Mouse (Mus musculus) spleen, postnatal 0 days (tissue): ENCODE results near the gene Olfr1354. TPM values are rescaled to one million over a fixed set of nuclear protein-coding genes. Genes with fewer than 3 reads are reported as not detected.

ENCODE experiments used
- polyA plus RNA-seq: library from polyadenylated mRNA; unstranded; fragments of >200 nt; fragmentation: Nextera tagmentation; extraction: Ambion mirVana; gene quantifications from 2 replicates; pipeline ENCODE4 v1.2.1, GENCODE M21; 2015

Olfr1354 gene
- not detected in 2 replicates for polyA plus RNA-seq

DNA sequence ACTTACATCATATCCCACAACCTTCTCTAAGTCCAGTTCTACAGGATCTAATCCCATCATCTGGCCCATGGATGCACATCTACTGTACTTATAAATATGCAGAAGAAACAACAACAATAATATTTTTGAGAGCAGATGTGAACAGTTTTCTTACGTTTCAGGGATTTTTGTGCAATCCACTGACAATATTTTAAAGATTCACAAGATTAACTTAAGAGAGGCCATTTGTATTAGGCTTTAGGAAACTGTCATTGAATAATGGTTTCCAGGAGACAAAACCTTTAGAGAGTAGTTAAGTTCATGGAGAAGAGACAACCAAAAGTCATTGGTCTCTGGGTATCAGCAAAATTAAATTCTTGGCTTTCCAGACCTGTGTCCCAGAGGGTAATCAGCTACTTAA is at the start of gene Olfr1354:
Gene Olfr1354, plus strand, starts transcription at position 301 of the 400 bp plus-strand sequence.

DNA sequence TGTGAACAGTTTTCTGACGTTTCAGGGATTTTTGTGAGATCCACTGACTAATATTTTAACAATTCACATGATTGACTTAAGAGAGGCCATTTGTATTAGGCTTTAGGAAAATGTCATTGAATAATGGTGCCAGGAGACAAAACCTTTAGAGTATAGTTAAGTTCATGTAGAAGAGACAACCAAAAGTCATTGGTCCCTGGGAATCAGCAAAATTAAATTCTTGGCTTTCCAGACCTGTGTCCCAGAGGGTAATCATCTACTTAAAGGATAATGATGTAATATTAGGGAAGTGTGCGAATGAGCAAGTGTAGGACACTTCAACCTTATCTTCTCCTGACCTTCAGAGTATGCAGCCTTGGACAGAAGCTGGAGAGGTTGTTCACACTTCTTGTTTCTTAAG is 37.7 kb upstream of the Olfr1354 start, which contains the start of gene Olfr1355:
Gene Olfr1355, plus strand, starts transcription at position 301 of the 400 bp plus-strand sequence.

DNA sequence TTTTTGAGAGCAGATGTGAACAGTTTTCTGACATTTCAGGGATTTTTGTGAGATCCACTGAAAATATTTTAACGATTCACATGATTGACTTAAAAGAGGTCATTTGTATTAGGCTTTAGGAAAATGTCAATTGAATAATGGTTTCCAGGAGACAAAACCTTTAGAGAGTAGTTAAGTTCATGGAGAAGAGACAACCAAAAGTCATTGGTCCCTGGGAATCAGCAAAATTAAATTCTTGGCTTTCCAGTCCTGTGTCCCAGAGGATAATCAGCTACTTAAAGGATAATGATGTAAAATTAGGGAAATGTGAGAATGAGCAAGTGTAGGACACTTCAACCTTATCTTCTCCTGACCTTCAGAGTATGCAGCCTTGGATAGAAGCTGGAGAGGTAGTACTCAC is 37.4 kb downstream of the Olfr1354 start, which contains the start of gene Olfr8:
Gene Olfr8, plus strand, starts transcription at position 301 of the 400 bp plus-strand sequence.

DNA sequence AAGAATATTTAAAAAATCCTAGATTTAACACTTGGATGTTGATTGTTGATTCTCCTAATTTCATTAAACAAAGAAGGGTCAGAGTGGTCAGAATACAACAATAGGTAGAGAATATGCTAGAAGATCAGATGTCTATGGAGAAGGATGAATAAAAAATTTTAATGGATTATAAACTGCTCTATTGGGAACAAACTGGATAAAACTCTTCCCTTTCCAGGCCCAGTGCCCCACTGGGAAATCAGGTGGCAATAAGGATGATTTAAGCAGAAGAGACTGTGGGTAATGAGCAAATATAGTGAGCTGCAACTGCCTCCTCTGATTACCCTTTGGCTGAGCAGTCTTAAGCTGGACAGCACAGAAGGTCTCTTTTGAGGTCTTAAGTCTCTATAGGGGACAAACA is 50.0 kb downstream of the Olfr1354 start, which contains the start of gene Olfr1353:
Gene Olfr1353, plus strand, starts transcription at position 301 of the 400 bp plus-strand sequence.

Other genes with a start within 250 kb of the Olfr1354 start
- gene Casp14, start 194.9 kb upstream of the Olfr1354 start, polyA plus RNA-seq, result not detected in 2 replicates
- gene Ccdc105, start 160.1 kb upstream of the Olfr1354 start, polyA plus RNA-seq, result not detected in 2 replicates
- 0.10 and 0.18 TPM in 2 replicates for gene Slc1a6, start 132.7 kb upstream of the Olfr1354 start, polyA plus RNA-seq
- gene Olfr1356, start 61.0 kb upstream of the Olfr1354 start, polyA plus RNA-seq, result not detected in 2 replicates
- not detected in 2 replicates for gene Olfr1355, start 37.6 kb upstream of the Olfr1354 start, polyA plus RNA-seq
- gene Olfr8, start 37.5 kb downstream of the Olfr1354 start, polyA plus RNA-seq, result not detected in 2 replicates
- not detected in 2 replicates for gene Olfr1353, start 50.1 kb downstream of the Olfr1354 start, polyA plus RNA-seq
- not detected in 2 replicates for gene Olfr1352, start 67.9 kb downstream of the Olfr1354 start, polyA plus RNA-seq
- gene Olfr1351, start 99.3 kb downstream of the Olfr1354 start, polyA plus RNA-seq, result not detected in 2 replicates
- gene Olfr57, start 115.6 kb downstream of the Olfr1354 start, polyA plus RNA-seq, result 0.12 TPM in 1 of 2 replicates, not detected in the other
- 6.4 and 7.6 TPM in 2 replicates for gene 2610008E11Rik, start 184.4 kb downstream of the Olfr1354 start, polyA plus RNA-seq
- gene Vmn2r80, start 235.6 kb downstream of the Olfr1354 start, polyA plus RNA-seq, result not detected in 2 replicates